Mouse (Mus musculus) adrenal gland, postnatal 4 days (tissue): ENCODE results near the gene Cnp. TPM values are rescaled to one million over a fixed set of nuclear protein-coding genes. Genes with fewer than 3 reads are reported as not detected.
A peak's percentile ranks its signal among the peaks of the same experiment; 100 is the strongest.
"Not testable (repeated sequence)": the region's sequence is repeated elsewhere in the genome, so short reads cannot be mapped to it uniquely, and the experiment has no call there.

ENCODE experiments used
- DNase-seq, 2 experiments: peaks; one replicate each; pipeline ENCODE4 v3.0.0; 2021 to 2022; ENCODE audit warnings: low spot score in 2 of 2, mixed read lengths in 2 of 2
- total RNA-seq, 2 experiments: library from RNA; stranded (reverse); gene quantifications; 2 replicates each; pipeline ENCODE4 v1.2.3; 2021

Gene Cnp
- total RNA-seq, 2 experiments from 2014 or later: 49.5 to 51.3 TPM

DNA sequence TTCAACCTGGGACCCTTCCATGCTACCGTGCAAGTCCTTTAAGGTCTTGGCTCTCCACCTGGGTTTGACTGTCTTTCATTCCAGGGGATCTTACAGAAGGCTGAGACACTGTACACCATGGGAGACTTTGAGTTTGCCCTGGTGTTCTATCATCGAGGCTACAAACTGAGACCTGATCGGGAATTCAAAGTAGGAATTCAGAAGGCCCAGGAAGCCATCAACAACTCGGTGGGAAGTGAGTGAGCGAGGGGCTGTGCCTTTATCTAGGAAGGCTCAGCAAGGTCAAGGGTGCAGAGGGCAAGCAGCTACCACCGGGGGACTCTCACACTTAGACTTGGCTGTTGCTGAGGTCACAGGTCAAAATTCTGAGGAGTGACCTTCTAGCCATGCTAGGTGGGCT is 24.6 kb upstream of the Cnp start:
- DNase-seq: no peak

- DNase-seq: no peak
Observed at GRCm38 (mm10) chr11:100552842-100553241, 21.9 kb upstream of the Cnp start.

GRCm38 (mm10) chr11:100555583-100555982 is 19.1 kb upstream of the Cnp start:
- DNase-seq: peak in 1 of 2 experiments; percentile 47

GRCm38 (mm10) chr11:100557563-100557962 is 17.1 kb upstream of the Cnp start:
- no peak for DNase-seq

- no peak for DNase-seq
Observed at GRCm38 (mm10) chr11:100559476-100559875, 15.2 kb upstream of the Cnp start.

DNA sequence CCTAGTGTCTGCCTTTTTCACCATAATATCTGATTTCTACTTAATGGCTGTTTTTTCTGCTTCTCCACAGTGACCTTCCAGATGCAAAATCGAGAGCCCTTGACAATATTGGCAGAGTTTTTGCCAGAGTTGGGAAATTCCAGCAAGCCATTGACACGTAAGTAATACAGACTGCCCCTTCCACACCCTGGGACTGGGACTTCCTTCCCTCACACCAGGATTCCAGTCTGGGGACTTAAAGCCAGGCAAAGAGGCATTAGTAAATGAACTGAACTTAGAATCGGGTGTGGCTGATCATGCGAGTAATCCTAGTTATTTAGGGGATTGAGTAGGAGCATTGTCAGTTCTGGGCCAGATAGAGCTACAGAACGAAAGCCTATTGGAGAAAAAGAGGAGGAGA is 13.0 kb upstream of the Cnp start:
- no peak for DNase-seq

DNA sequence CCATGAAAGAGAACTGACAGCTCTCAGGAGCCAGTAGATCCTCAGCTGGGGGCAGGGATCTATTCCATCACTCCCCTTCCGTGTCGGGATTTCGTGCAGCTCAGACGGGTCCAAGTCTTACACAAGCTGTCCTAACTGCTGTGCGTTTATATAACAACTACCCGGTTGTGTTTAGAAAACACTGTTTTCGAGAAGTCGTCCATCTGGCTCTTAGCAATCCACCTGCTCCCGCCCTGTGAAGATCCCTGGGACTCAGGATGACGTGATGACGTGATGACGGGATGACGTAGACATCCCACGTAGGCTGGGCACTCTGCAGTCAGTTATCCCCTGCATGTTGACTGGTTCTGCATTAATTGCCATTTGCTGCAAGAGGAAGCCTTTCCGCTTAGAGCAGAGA is 10.4 kb upstream of the Cnp start:
- DNase-seq: no peak

GRCm38 (mm10) chr11:100564703-100565102 is 10.0 kb upstream of the Cnp start:
- no peak for DNase-seq

GRCm38 (mm10) chr11:100567229-100567628 is 7.5 kb upstream of the Cnp start:
- DNase-seq: no peak

GRCm38 (mm10) chr11:100567815-100568245 is 6.9 kb upstream of the Cnp start:
- no peak for DNase-seq

GRCm38 (mm10) chr11:100568692-100569091 is 6.0 kb upstream of the Cnp start:
- no peak for DNase-seq

DNA sequence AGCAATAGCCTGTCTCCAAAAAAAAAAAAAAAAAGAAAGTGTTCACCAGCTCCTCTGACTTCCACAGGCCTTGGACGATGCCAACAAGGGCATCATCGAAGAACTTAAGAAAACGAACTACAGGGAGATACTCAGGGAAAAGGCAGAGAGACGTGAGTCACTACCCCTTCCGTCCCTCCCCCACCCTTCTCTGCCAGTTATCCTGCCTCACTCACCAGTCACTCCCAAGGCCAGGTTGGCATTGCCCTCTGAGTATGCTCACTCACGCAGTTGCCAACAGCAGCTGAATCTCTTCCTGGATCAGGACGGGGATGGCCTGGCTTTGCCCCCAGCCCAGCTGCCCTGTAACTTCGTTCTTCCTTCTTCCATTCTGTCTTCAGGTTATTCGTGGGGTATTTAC is 4.9 kb upstream of the Cnp start:
- DNase-seq: peak in 1 of 2 experiments; percentile 47

DNA sequence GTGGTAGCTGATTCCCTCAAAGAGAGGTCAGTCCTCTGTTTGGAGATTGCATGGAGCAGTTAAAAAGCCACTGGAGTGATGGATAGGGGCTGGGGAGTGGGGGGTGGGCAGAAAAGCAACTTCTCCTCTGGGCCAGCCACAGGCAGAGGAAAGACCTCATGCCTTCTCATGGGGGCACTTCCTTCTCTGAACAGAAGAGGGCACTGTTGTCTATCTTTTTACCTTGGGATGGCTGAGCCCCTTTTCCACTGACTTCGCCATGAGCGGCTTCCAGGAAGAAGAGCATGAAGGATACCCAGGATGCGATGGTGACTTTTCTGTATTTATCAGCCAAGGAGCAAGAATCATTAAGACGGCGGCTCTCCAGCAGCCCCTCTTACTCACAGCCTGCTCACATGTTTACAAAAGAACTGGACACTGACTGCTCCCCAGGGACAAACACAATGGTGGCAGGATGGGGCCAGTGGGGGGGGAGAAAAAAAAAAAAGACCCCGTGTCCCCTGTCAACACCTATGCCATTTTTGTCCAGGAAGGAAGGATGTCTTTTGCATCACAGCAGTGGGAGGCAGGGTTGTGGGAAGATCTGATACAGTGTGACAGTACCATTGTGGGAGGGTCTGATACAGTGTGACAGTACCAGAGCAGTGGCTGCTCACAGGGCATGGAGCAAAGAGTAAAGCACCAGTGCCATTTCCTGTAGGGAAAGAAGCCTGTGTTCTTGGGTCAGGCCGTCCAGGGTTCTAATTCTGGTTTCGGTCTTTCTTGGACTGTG is 4.1 kb upstream of the Cnp start:
- DNase-seq: peak; percentile 40 to 59

DNA sequence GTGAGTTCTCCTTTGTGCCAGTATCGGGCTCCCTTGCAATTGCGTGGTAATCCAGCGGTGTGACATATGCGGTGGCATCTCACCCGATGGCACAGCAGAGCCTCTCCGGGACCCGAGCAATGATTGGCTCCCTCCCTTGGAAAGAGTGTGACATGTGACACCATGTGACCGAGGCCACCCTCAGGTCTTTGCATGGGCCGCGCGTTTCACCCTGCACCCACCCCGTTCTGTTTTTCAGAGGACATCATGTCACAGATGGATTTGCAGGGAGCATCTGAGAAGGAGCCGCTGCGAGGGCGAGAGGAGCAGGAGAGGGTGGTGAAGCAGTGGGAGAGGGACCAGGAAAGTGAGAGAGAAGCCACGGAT is 3.5 kb upstream of the Cnp start:
- DNase-seq: no peak

GRCm38 (mm10) chr11:100574188-100574587 is 516 bp upstream of the Cnp start:
- no peak for DNase-seq

GRCm38 (mm10) chr11:100575484-100575855 is 766 bp downstream of the Cnp start:
- DNase-seq: no peak

DNA sequence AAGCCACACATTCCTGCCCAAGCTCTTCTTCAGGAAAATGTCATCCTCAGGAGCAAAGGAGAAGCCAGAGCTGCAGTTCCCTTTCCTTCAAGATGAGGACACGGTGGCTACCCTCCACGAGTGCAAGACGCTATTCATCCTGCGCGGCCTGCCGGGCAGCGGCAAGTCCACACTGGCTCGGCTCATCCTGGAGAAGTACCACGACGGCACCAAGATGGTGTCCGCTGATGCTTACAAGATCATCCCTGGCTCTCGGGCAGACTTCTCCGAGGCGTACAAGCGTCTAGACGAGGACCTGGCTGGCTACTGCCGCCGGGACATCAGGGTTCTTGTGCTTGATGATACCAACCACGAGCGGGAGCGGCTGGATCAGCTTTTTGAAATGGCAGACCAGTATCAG is 1.6 kb downstream of the Cnp start:
- no peak for DNase-seq

DNA sequence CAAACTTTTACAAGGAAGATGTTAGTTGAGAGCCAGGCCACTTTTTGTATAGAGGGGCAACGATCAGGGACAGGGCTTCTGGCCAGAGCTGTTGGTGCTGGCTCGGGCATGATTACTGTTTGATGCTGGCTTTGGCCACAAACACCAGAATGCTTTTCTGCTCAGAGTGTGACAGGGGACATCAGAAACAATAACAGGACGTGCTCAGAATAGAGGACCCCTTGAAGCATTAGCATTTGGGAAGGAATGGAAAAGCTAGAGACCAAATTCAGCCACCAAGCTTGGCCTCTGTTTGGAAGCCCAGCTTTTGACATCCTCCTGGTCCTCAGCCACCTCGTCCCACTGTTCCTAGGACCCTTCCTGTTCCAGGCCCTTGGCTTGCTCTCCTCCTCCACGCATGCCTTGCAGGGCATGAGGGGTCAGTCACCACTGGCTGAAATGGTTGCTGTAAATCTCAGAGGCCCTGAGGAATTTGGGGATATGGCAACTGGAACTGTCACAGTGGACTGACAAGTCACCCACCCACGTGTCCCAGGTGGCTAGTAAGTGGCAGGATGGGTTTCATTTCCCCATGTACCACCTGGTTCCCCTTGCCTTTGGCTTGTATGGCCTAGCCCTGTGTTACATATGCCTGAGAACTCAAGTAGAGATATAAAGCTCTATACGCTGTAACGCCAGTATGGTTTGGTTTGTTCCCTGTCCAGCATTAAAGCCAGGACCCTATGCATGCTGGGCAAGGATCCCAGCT is 3.3 kb downstream of the Cnp start:
- DNase-seq: no peak

DNA sequence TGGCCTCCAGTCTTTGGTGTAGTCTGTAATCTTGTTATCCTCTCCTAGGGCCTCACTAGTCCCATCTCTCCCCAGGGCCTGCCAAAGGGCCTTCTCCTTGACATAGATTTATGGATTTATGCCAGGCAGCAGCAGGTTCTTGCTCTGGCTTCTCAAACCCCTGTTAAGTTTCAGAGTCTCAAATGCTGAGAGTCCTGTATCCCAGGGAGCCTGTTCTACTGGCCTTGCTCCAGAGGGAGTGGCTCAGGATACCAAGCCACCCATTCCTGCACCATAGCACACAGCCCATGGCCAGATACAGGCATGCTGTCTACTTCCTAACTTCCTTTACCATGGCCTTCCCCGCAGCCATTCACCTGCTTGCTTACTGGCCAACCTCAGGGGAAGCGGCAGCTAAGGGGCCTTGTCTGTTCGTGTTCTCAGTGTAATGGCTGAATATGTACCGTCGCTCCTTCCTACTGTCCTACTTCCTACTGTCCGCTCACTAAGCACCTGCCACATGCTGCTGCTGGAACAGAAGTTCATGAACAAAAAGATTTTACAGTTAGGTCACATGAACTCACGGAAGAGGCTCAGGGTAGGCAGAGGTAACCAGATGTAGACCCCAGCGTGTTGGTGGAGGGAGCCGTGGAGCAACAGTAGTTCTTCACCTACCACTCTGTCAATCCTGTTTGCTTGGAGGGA is 4.6 kb downstream of the Cnp start:
- DNase-seq: no peak

GRCm38 (mm10) chr11:100580275-100580674 is 5.6 kb downstream of the Cnp start:
- no peak for DNase-seq

DNA sequence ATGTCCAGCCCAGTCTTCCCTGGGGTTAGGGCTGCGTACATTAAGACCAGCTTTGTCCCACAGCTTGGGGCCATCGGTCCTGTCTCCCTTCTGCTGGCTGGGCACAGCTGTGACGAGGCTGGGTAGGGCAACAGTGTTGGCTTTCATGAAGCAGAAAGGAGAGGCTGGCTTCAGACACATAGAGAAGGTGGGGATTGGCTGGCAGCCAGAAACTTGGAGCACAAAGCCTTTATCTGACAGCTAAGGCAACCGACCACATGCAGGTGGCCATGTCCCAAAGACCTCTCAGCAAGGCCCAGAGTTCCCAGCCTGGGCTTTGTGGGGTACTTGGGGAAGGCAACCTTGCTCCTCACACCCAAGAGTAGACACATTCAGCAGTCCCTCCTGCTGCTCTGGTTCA is 7.1 kb downstream of the Cnp start:
- DNase-seq: no peak

- DNase-seq: not testable (repeated sequence)
Observed at GRCm38 (mm10) chr11:100582413-100582812, 7.7 kb downstream of the Cnp start.
